ENCODE assay signal across 8 mouse cellular contexts in the genomic region with DNA sequence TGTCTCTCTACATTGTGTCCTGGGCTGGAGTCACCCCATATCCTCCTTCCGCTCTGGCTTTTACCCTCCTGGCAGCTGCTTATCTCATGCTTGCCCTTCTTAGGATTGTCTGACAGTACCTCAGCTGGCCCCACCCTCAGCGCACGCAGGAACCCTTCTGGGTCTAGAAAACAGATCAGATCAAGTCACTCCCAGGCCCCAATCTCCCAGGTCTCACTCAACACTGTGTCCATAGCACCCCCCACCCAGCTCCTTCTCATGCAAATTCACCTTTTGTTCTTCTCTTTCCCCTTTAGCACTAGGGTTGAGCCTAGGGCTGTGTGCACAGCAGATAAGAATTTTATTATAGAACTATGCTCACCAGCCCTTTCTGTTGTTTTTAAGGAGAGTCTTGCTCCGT. TPM values are rescaled to one million over a fixed set of nuclear protein-coding genes. Genes with fewer than 3 reads are reported as not detected.
DNase-seq lines count a peak whose midpoint lies in the region; ATAC-seq lines count a peak whose summit lies in the region.

No protein-coding gene starts in this region.

- H3K4me2 ChIP-seq in heart, embryonic 16.5 days (ENCODE audit: low read depth, low read length), result 0 out of 2 replicates have a peak overlapping the region, but pooled peaks have one; percentile 9
- H3K4me2 ChIP-seq in embryonic facial prominence, embryonic 14.5 days (ENCODE audit: low read depth, low read length), result peak overlapping the region; percentile 11; the same call in 1 of the 2 replicates
- H3K4me2 ChIP-seq in liver, embryonic 11.5 days, result peak overlapping the region; percentile 100
- H3K4me2 ChIP-seq in neural tube, embryonic 15.5 days, result peak overlapping the region; percentile 95

- ATAC-seq in heart, embryonic 16.5 days (replicated peaks; ENCODE audit: extremely low read depth, insufficient read depth, low FRiP score), result no peak
- ATAC-seq in embryonic facial prominence, embryonic 14.5 days (ENCODE audit: low read depth), result no peak
- ATAC-seq in liver, embryonic 11.5 days (replicated peaks; ENCODE audit: low FRiP score), result peak; percentile 78
- no peak for ATAC-seq in neural tube, embryonic 15.5 days (ENCODE audit: low FRiP score)

- H3K36me3 ChIP-seq in heart, embryonic 16.5 days (ENCODE audit: control insufficient read depth, insufficient read depth), result no peaks in the 10 kb centered on the region
- no peaks in the 10 kb centered on the region for H3K36me3 ChIP-seq in embryonic facial prominence, embryonic 14.5 days (ENCODE audit: control insufficient read depth, insufficient read depth, low read length)
- H3K36me3 ChIP-seq in liver, embryonic 11.5 days (ENCODE audit: control insufficient read depth, insufficient read depth, low read length), result peaks cover 5% of the 10 kb centered on the region; the same call in 1 of the 2 replicates
- H3K36me3 ChIP-seq in neural tube, embryonic 15.5 days, result no peaks in the 10 kb centered on the region

- no peak overlapping the region for H3K4me3 ChIP-seq in heart, embryonic 16.5 days (ENCODE audit: low read length)
- H3K4me3 ChIP-seq in embryonic facial prominence, embryonic 14.5 days (ENCODE audit: low read depth, low read length), result no peak overlapping the region
- H3K4me3 ChIP-seq in liver, embryonic 11.5 days (ENCODE audit: low read depth, low read length), result peak overlapping the region; percentile 72; the same call in 1 of the 2 replicates
- H3K4me3 ChIP-seq in neural tube, embryonic 15.5 days (replicated peaks), result no peak overlapping the region

- 37% methylated on average over 4 of the region's 4 CpGs for WGBS in heart, embryonic 16.5 days
- 47% methylated on average over 4 of the region's 4 CpGs for WGBS in embryonic facial prominence, embryonic 14.5 days
- 19% methylated on average over 4 of the region's 4 CpGs for WGBS in liver, embryonic 11.5 days
- WGBS in neural tube, embryonic 15.5 days, result 45% methylated on average over 4 of the region's 4 CpGs

- no peaks in the 10 kb centered on the region for H3K9me3 ChIP-seq in heart, embryonic 16.5 days (replicated peaks; ENCODE audit: control insufficient read depth, low read length)
- no peaks in the 10 kb centered on the region for H3K9me3 ChIP-seq in embryonic facial prominence, embryonic 14.5 days (ENCODE audit: control insufficient read depth, low read length)
- H3K9me3 ChIP-seq in liver, embryonic 11.5 days (ENCODE audit: control insufficient read depth, low read length), result no peaks in the 10 kb centered on the region
- H3K9me3 ChIP-seq in neural tube, embryonic 15.5 days (replicated peaks), result no peaks in the 10 kb centered on the region

- no peak overlapping the region for H3K27ac ChIP-seq in heart, embryonic 16.5 days (ENCODE audit: low read length)
- no peak overlapping the region for H3K27ac ChIP-seq in embryonic facial prominence, embryonic 14.5 days (replicated peaks; ENCODE audit: low read depth, low read length)
- peak overlapping the region; percentile 95 for H3K27ac ChIP-seq in liver, embryonic 11.5 days (ENCODE audit: low read depth, low read length)
- no peak overlapping the region for H3K27ac ChIP-seq in neural tube, embryonic 15.5 days (replicated peaks)

- no peak for DNase-seq in heart, adult 18-20 months
- no peak for DNase-seq in embryonic facial prominence, embryonic 14.5 days (ENCODE audit: low spot score)
- DNase-seq in liver, embryonic 11.5 days (ENCODE audit: low spot score), result peak; percentile 72
- no peak for DNase-seq in B cell, adult 2 months
- DNase-seq in left cerebral cortex, adult 18-20 months (ENCODE audit: low spot score in 2 of 2), result no peak
- no peak for DNase-seq in retina, postnatal 1 day

- H3K9ac ChIP-seq in heart, embryonic 16.5 days (ENCODE audit: low read length), result no peak overlapping the region
- H3K9ac ChIP-seq in embryonic facial prominence, embryonic 14.5 days (ENCODE audit: low read depth, low read length), result no peak overlapping the region
- peak overlapping the region; percentile 91 for H3K9ac ChIP-seq in liver, embryonic 11.5 days (ENCODE audit: low read depth, low read length)
- H3K9ac ChIP-seq in neural tube, embryonic 15.5 days (replicated peaks), result peak overlapping the region; percentile 8; the same call in 1 of the 2 replicates

- peaks cover 44% of the 10 kb centered on the region for H3K4me1 ChIP-seq in heart, embryonic 16.5 days (ENCODE audit: control insufficient read depth, insufficient read depth, low read length)
- peaks cover 43% of the 10 kb centered on the region for H3K4me1 ChIP-seq in embryonic facial prominence, embryonic 14.5 days (ENCODE audit: control insufficient read depth, insufficient read depth, low read length)
- H3K4me1 ChIP-seq in liver, embryonic 11.5 days (replicated peaks; ENCODE audit: control insufficient read depth, insufficient read depth, low read length), result peaks cover 93% of the 10 kb centered on the region
- H3K4me1 ChIP-seq in neural tube, embryonic 15.5 days, result peaks cover 78% of the 10 kb centered on the region

- peaks cover 19% of the 10 kb centered on the region for H3K27me3 ChIP-seq in heart, embryonic 16.5 days (ENCODE audit: control insufficient read depth, insufficient read depth, low read length)
- H3K27me3 ChIP-seq in embryonic facial prominence, embryonic 14.5 days (replicated peaks; ENCODE audit: control insufficient read depth, insufficient read depth, low read length), result no peaks in the 10 kb centered on the region
- H3K27me3 ChIP-seq in liver, embryonic 11.5 days (replicated peaks; ENCODE audit: control insufficient read depth, insufficient read depth, low read length), result peaks cover 9% of the 10 kb centered on the region
- no peaks in the 10 kb centered on the region for H3K27me3 ChIP-seq in neural tube, embryonic 15.5 days (replicated peaks)

RNA-seq across cellular contexts. Expression of gene Tbc1d24, which starts 2.3 kb away (rescaled TPM):
- 3.7 and 4.3 TPM in 2 replicates for polyA plus RNA-seq in heart, embryonic 16.5 days (2015; fragmentation: Nextera tagmentation; extraction: Ambion mirVana)
- 10 to 100 TPM; 12.3 to 14.4 TPM for total RNA-seq in heart, adult 18-20 months (2021)
- polyA plus RNA-seq in embryonic facial prominence, embryonic 14.5 days (2014; fragmentation: Nextera tagmentation; extraction: Ambion mirVana), result 4.6 and 6.4 TPM in 2 replicates
- polyA plus RNA-seq in liver, embryonic 11.5 days (2014; fragmentation: Nextera tagmentation; extraction: Ambion mirVana), result 13.3 and 14.5 TPM in 2 replicates
- 21.0 and 24.0 TPM in 2 replicates for polyA plus RNA-seq in neural tube, embryonic 15.5 days (2015; fragmentation: Nextera tagmentation; extraction: Ambion mirVana)
- total RNA-seq in left cerebral cortex, adult 18-20 months (2021), result 10 to 100 TPM; 62.8 to 66.6 TPM

RNA-seq across cellular contexts. Expression of gene Ntn3, which starts 6.3 kb away (rescaled TPM):
- polyA plus RNA-seq in heart, embryonic 16.5 days (2015; fragmentation: Nextera tagmentation; extraction: Ambion mirVana), result 1.3 and 1.6 TPM in 2 replicates
- under 1 TPM; 0.67 to 0.72 TPM for total RNA-seq in heart, adult 18-20 months (2021)
- polyA plus RNA-seq in embryonic facial prominence, embryonic 14.5 days (2014; fragmentation: Nextera tagmentation; extraction: Ambion mirVana), result 9.6 and 10.7 TPM in 2 replicates
- 2.3 and 2.7 TPM in 2 replicates for polyA plus RNA-seq in liver, embryonic 11.5 days (2014; fragmentation: Nextera tagmentation; extraction: Ambion mirVana)
- polyA plus RNA-seq in neural tube, embryonic 15.5 days (2015; fragmentation: Nextera tagmentation; extraction: Ambion mirVana), result 5.9 and 6.0 TPM in 2 replicates
- 1 to 10 TPM; 8.1 to 8.5 TPM for total RNA-seq in left cerebral cortex, adult 18-20 months (2021)

RNA-seq across cellular contexts. Expression of gene Tedc2, which starts 17.6 kb away (rescaled TPM):
- polyA plus RNA-seq in heart, embryonic 16.5 days (2015; fragmentation: Nextera tagmentation; extraction: Ambion mirVana), result 4.2 and 5.7 TPM in 2 replicates
- 1 to 10 TPM; 1.9 to 3.0 TPM for total RNA-seq in heart, adult 18-20 months (2021)
- 9.2 and 9.9 TPM in 2 replicates for polyA plus RNA-seq in embryonic facial prominence, embryonic 14.5 days (2014; fragmentation: Nextera tagmentation; extraction: Ambion mirVana)
- polyA plus RNA-seq in liver, embryonic 11.5 days (2014; fragmentation: Nextera tagmentation; extraction: Ambion mirVana), result 16.6 and 17.2 TPM in 2 replicates
- polyA plus RNA-seq in neural tube, embryonic 15.5 days (2015; fragmentation: Nextera tagmentation; extraction: Ambion mirVana), result 8.8 and 10.7 TPM in 2 replicates
- 10 to 100 TPM in 1 of 2 experiments, 1 to 10 TPM in 1; 9.0 to 10.4 TPM for total RNA-seq in left cerebral cortex, adult 18-20 months (2021)

RNA-seq across cellular contexts. Expression of gene Atp6v0c, which starts 33.6 kb away (rescaled TPM):
- 522 and 538 TPM in 2 replicates for polyA plus RNA-seq in heart, embryonic 16.5 days (2015; fragmentation: Nextera tagmentation; extraction: Ambion mirVana)
- total RNA-seq in heart, adult 18-20 months (2021), result 100 to 1,000 TPM; 241 to 255 TPM
- 573 and 574 TPM in 2 replicates for polyA plus RNA-seq in embryonic facial prominence, embryonic 14.5 days (2014; fragmentation: Nextera tagmentation; extraction: Ambion mirVana)
- 476 and 499 TPM in 2 replicates for polyA plus RNA-seq in liver, embryonic 11.5 days (2014; fragmentation: Nextera tagmentation; extraction: Ambion mirVana)
- 1,457 and 1,659 TPM in 2 replicates for polyA plus RNA-seq in neural tube, embryonic 15.5 days (2015; fragmentation: Nextera tagmentation; extraction: Ambion mirVana)
- 1,000 to 10,000 TPM; 1,209 to 1,218 TPM for total RNA-seq in left cerebral cortex, adult 18-20 months (2021)

RNA-seq across cellular contexts. Expression of gene Amdhd2, which starts 39.5 kb away (rescaled TPM):
- polyA plus RNA-seq in heart, embryonic 16.5 days (2015; fragmentation: Nextera tagmentation; extraction: Ambion mirVana), result 25.2 and 28.0 TPM in 2 replicates
- total RNA-seq in heart, adult 18-20 months (2021), result 10 to 100 TPM in 1 of 2 experiments, 1 to 10 TPM in 1; 8.3 to 13.5 TPM
- 28.3 and 33.3 TPM in 2 replicates for polyA plus RNA-seq in embryonic facial prominence, embryonic 14.5 days (2014; fragmentation: Nextera tagmentation; extraction: Ambion mirVana)
- polyA plus RNA-seq in liver, embryonic 11.5 days (2014; fragmentation: Nextera tagmentation; extraction: Ambion mirVana), result 30.5 and 35.2 TPM in 2 replicates
- 35.7 and 37.8 TPM in 2 replicates for polyA plus RNA-seq in neural tube, embryonic 15.5 days (2015; fragmentation: Nextera tagmentation; extraction: Ambion mirVana)
- total RNA-seq in left cerebral cortex, adult 18-20 months (2021), result 10 to 100 TPM; 27.3 to 38.0 TPM

Comparison
In these comparisons a context has a peak if more than half of its experiments do, and no peak if none do; other contexts are left out.
1. H3K4me2 ChIP-seq: peak in every context shown above with its lines; median percentile 100 in liver, embryonic 11.5 days; 95 in neural tube, embryonic 15.5 days; 11 in embryonic facial prominence, embryonic 14.5 days; 9 in heart, embryonic 16.5 days.
2. H3K9ac ChIP-seq: peak in liver, embryonic 11.5 days (single experiment) and neural tube, embryonic 15.5 days (single experiment); none in heart, embryonic 16.5 days (single experiment) and embryonic facial prominence, embryonic 14.5 days (single experiment).